In genomic region chr8:125327006-125327405, GRCm38 (mm10) we compare ENCODE assay signal across 16 mouse cellular contexts.
DNase-seq lines count a peak whose midpoint lies in the region; ATAC-seq and TF ChIP-seq lines count a peak whose summit lies in the region.
"Had no signal": no experiment of that assay in that cellular context is flagged by ENCODE, and none has a peak within 500 bp of the region (broad histone marks: within the 10 kb centered on the region; RNA-seq: fewer than 3 reads in every experiment).

No protein-coding gene starts in this region.

- no peak for ATAC-seq in kidney, embryonic 15.5 days (replicated peaks; ENCODE audit: low FRiP score)
- ATAC-seq in heart, embryonic 15.5 days (replicated peaks; ENCODE audit: insufficient number of reproducible peaks, insufficient read depth, low FRiP score, low read depth): no peak
- ATAC-seq in CD4-positive, CD25-positive, alpha-beta regulatory T cell, adult 4 months: no peak
- ATAC-seq: activated CD4-positive, CD25-positive, alpha-beta regulatory T cell, adult 4 months; intestine, postnatal 0 days had no signal

- no peak for TF ChIP-seq POLR2A in kidney, adult 2 months (IDR thresholded peaks at IDR 0.05; ENCODE audit: low read depth, low read length)
- no peak for TF ChIP-seq POLR2A in bone marrow macrophage, adult 2 months (IDR thresholded peaks at IDR 0.05; ENCODE audit: borderline replicate concordance, low read depth, low read length)

- H3K4me3 ChIP-seq in kidney, adult 2 months (ENCODE audit: insufficient read depth, low read depth, low read length): no peak overlapping the region
- no peak overlapping the region for H3K4me3 ChIP-seq in kidney, embryonic 15.5 days (replicated peaks)
- H3K4me3 ChIP-seq in bone marrow macrophage, adult 2 months (ENCODE audit: insufficient read depth, low read length): no peak overlapping the region
- H3K4me3 ChIP-seq in heart, embryonic 15.5 days: no peak overlapping the region
- H3K4me3 ChIP-seq: hindbrain, embryonic 15.5 days; lung, embryonic 15.5 days; neural tube, embryonic 12.5 days had no signal

- H3K4me1 ChIP-seq in kidney, adult 2 months (ENCODE audit: control insufficient read depth, insufficient read depth, low read length): peaks cover 7% of the 10 kb centered on the region
- peaks cover 22% of the 10 kb centered on the region for H3K4me1 ChIP-seq in kidney, embryonic 15.5 days
- H3K4me1 ChIP-seq in bone marrow macrophage, adult 2 months (ENCODE audit: control insufficient read depth, insufficient read depth, low read length): peaks cover 28% of the 10 kb centered on the region
- H3K4me1 ChIP-seq in heart, embryonic 15.5 days (replicated peaks): peaks cover 54% of the 10 kb centered on the region
- H3K4me1 ChIP-seq: neural tube, embryonic 12.5 days had no signal

- no peaks in the 10 kb centered on the region for H3K27me3 ChIP-seq in kidney, adult 2 months (replicated peaks; ENCODE audit: control insufficient read depth, insufficient read depth, low read length)
- no peaks in the 10 kb centered on the region for H3K27me3 ChIP-seq in kidney, embryonic 15.5 days
- H3K27me3 ChIP-seq in heart, embryonic 15.5 days: no peaks in the 10 kb centered on the region
- H3K27me3 ChIP-seq: lung, embryonic 15.5 days had no signal

- no peak overlapping the region for H3K27ac ChIP-seq in kidney, adult 2 months (ENCODE audit: insufficient read depth, low read depth, low read length)
- H3K27ac ChIP-seq in kidney, embryonic 15.5 days: no peak overlapping the region
- peak overlapping the region; percentile 14; the same call in 1 of the 2 replicates for H3K27ac ChIP-seq in bone marrow macrophage, adult 2 months (ENCODE audit: insufficient read depth, low read depth, low read length)
- H3K27ac ChIP-seq in heart, embryonic 15.5 days: peak overlapping the region; percentile 88
- H3K27ac ChIP-seq: hindbrain, embryonic 15.5 days; lung, embryonic 15.5 days; neural tube, embryonic 12.5 days had no signal

- TF ChIP-seq CTCF in kidney, adult 2 months (conservative IDR thresholded peaks at IDR 0.05; ENCODE audit: insufficient read depth, insufficient read length, low read depth, low read length): no peak
- no peak for TF ChIP-seq CTCF in bone marrow macrophage, adult 2 months (IDR thresholded peaks at IDR 0.05; ENCODE audit: low read depth, low read length)

- H3K36me3 ChIP-seq in kidney, adult 2 months (ENCODE audit: control insufficient read depth, insufficient read depth, low read length): no peaks in the 10 kb centered on the region
- no peaks in the 10 kb centered on the region for H3K36me3 ChIP-seq in kidney, embryonic 15.5 days
- no peaks in the 10 kb centered on the region for H3K36me3 ChIP-seq in heart, embryonic 15.5 days
- H3K36me3 ChIP-seq: hindbrain, embryonic 15.5 days; lung, embryonic 15.5 days; neural tube, embryonic 12.5 days had no signal

- H3K4me2 ChIP-seq in kidney, embryonic 15.5 days: no peak overlapping the region
- no peak overlapping the region for H3K4me2 ChIP-seq in heart, embryonic 15.5 days
- H3K4me2 ChIP-seq: hindbrain, embryonic 15.5 days; liver, embryonic 11.5 days; lung, embryonic 15.5 days; neural tube, embryonic 12.5 days had no signal

- DNase-seq in kidney, adult 2 months: peak; percentile 47
- peak; percentile 61 for DNase-seq in R1 (ENCODE audit: low read depth, low spot score)
- DNase-seq in layer of hippocampus, postnatal 14 days (ENCODE audit: low spot score in 2 of 2): no peak
- DNase-seq: cerebellum, adult 18-20 months; right cerebral cortex, postnatal 25 days; thymus, adult 18-20 months had no signal

- H3K9me3 ChIP-seq in kidney, embryonic 15.5 days (replicated peaks): no peaks in the 10 kb centered on the region
- H3K9me3 ChIP-seq in heart, embryonic 15.5 days (replicated peaks): no peaks in the 10 kb centered on the region
- H3K9me3 ChIP-seq: hindbrain, embryonic 15.5 days; lung, embryonic 15.5 days; neural tube, embryonic 12.5 days had no signal

- no peak overlapping the region for H3K9ac ChIP-seq in kidney, embryonic 15.5 days
- no peak overlapping the region for H3K9ac ChIP-seq in heart, embryonic 15.5 days
- H3K9ac ChIP-seq: hindbrain, embryonic 15.5 days; lung, embryonic 15.5 days; neural tube, embryonic 12.5 days had no signal

- WGBS in kidney, adult 2 months: 72% methylated on average over 6 of the region's 6 CpGs
- 85% methylated on average over 6 of the region's 6 CpGs for WGBS in kidney, embryonic 15.5 days
- 60% methylated on average over 6 of the region's 6 CpGs for WGBS in heart, embryonic 15.5 days

Comparison
In these comparisons a context has a peak if more than half of its experiments do, and no peak if none do; other contexts are left out.
1. DNase-seq: peak in kidney, adult 2 months (single experiment) and R1 (single experiment); none in layer of hippocampus, postnatal 14 days (0 of 2).
2. H3K27ac ChIP-seq: peak in bone marrow macrophage, adult 2 months (single experiment) and heart, embryonic 15.5 days (single experiment); none in kidney, adult 2 months (single experiment) and kidney, embryonic 15.5 days (single experiment).